Mouse (Mus musculus) brown adipose tissue, adult 24 weeks (tissue): ENCODE results near the gene Adnp. TPM values are rescaled to one million over a fixed set of nuclear protein-coding genes. Genes with fewer than 3 reads are reported as not detected.
"Not testable (repeated sequence)": the region's sequence is repeated elsewhere in the genome, so short reads cannot be mapped to it uniquely, and the experiment has no call there.

Experiments
- H3K27ac ChIP-seq: fragments of 200-500 bp; replicated peaks from 2 replicates; pipeline ENCODE4 v1.5.1; 2012; ENCODE audit warnings: low read depth, mild to moderate bottlenecking, low read length
- H3K4me1 ChIP-seq: fragments of 200-500 bp; 2 replicates; pipeline ENCODE4 v1.6.1; 2012; ENCODE audit warnings: low read length, mixed read lengths; ENCODE audit not compliant: control insufficient read depth, insufficient read depth, insufficient read length
- H3K4me3 ChIP-seq: fragments of 200-500 bp; 2 replicates; pipeline ENCODE4 v1.5.1; 2012; ENCODE audit warnings: low read depth, mild to moderate bottlenecking, low read length, moderate library complexity; ENCODE audit not compliant: insufficient read depth
- polyA plus RNA-seq: library from polyadenylated mRNA; stranded (reverse); fragments of >200 nt; gene quantifications from 2 replicates; pipeline ENCODE4 v1.2.4, GENCODE M21; 2012; ENCODE audit not compliant: missing spikeins, insufficient read depth, insufficient read length

Gene Adnp
- polyA plus RNA-seq, 1 experiment, result 4.1 TPM

- Histone ChIP-seq H3K4me1 (peaks cover 18% of the 10 kb centered on the region), H3K27ac (no peak overlapping the region), H3K4me3 (no peak overlapping the region)
Measured at GRCm38 (mm10) chr2:168191856-168192255, 15.1 kb downstream of the Adnp start.

- H3K4me3 ChIP-seq, result no peak overlapping the region
- no peak overlapping the region for H3K27ac ChIP-seq
- no peaks in the 10 kb centered on the region for H3K4me1 ChIP-seq
Measured at GRCm38 (mm10) chr2:168175946-168176345, 31.0 kb downstream of the Adnp start.

GRCm38 (mm10) chr2:168170167-168170685 is 36.7 kb downstream of the Adnp start:
- Histone ChIP-seq H3K4me1 (no peaks in the 10 kb centered on the region; the same call in 1 of the 2 replicates), H3K4me3 (peak overlapping the region; percentile 49), H3K27ac (no peak overlapping the region)

- H3K4me1 ChIP-seq, result no peaks in the 10 kb centered on the region; the same call in 1 of the 2 replicates
- H3K27ac ChIP-seq, result no peak overlapping the region
- H3K4me3 ChIP-seq, result peak overlapping the region; percentile 49
Measured at GRCm38 (mm10) chr2:168169800-168170113, 37.2 kb downstream of the Adnp start.

- H3K4me1 ChIP-seq, result no peaks in the 10 kb centered on the region; the same call in 1 of the 2 replicates
- no peak overlapping the region for H3K27ac ChIP-seq
- H3K4me3 ChIP-seq, result no peak overlapping the region
Measured at GRCm38 (mm10) chr2:168168892-168169799, 37.8 kb downstream of the Adnp start.

- Histone ChIP-seq H3K4me3 (no peak overlapping the region), H3K4me1 (no peaks in the 10 kb centered on the region; the same call in 1 of the 2 replicates), H3K27ac (no peak overlapping the region)
Measured at GRCm38 (mm10) chr2:168167781-168168180, 39.1 kb downstream of the Adnp start.

- Histone ChIP-seq H3K4me1 (peaks cover 2% of the 10 kb centered on the region), H3K27ac (no peak overlapping the region), H3K4me3 (no peak overlapping the region)
Measured at GRCm38 (mm10) chr2:168166750-168167460, 40.0 kb downstream of the Adnp start.

GRCm38 (mm10) chr2:168161978-168162377 is 44.9 kb downstream of the Adnp start:
- Histone ChIP-seq H3K27ac (no peak overlapping the region), H3K4me1 (peaks cover 6% of the 10 kb centered on the region), H3K4me3 (peak overlapping the region; percentile 18; the same call in 1 of the 2 replicates)

GRCm38 (mm10) chr2:168161514-168161971 is 45.4 kb downstream of the Adnp start:
- H3K4me1 ChIP-seq, result peaks cover 6% of the 10 kb centered on the region
- H3K4me3 ChIP-seq, result no peak overlapping the region
- H3K27ac ChIP-seq, result no peak overlapping the region

- Histone ChIP-seq H3K4me1 (peaks cover 6% of the 10 kb centered on the region), H3K4me3 (no peak overlapping the region), H3K27ac (no peak overlapping the region)
Measured at GRCm38 (mm10) chr2:168160370-168160930, 46.5 kb downstream of the Adnp start.

- no peak overlapping the region for H3K27ac ChIP-seq
Measured at GRCm38 (mm10) chr2:168158911-168159711, 47.8 kb downstream of the Adnp start.

GRCm38 (mm10) chr2:168157974-168158373 is 48.9 kb downstream of the Adnp start:
- not testable (repeated sequence) for H3K4me1 ChIP-seq, H3K27ac ChIP-seq, H3K4me3 ChIP-seq

More at GRCm38 (mm10) chr2:168158911-168159711, 47.8 kb downstream of the Adnp start:
- peaks cover 8% of the 10 kb centered on the region for H3K4me1 ChIP-seq
- peak overlapping the region; percentile 40 for H3K4me3 ChIP-seq

GRCm38 (mm10) chr2:168156361-168156760 is 50.6 kb downstream of the Adnp start:
- H3K27ac ChIP-seq, result no peak overlapping the region
- peaks cover 4% of the 10 kb centered on the region for H3K4me1 ChIP-seq
- no peak overlapping the region for H3K4me3 ChIP-seq

GRCm38 (mm10) chr2:168155666-168156065 is 51.2 kb downstream of the Adnp start:
- no peak overlapping the region for H3K27ac ChIP-seq
- H3K4me3 ChIP-seq, result no peak overlapping the region
- H3K4me1 ChIP-seq, result peaks cover 4% of the 10 kb centered on the region
